Mouse (Mus musculus) liver, adult 2 months (tissue): ENCODE measurements around the gene Mbnl1.

Experiments
- CTCF ChIP-seq: fragments of 200-500 bp; IDR thresholded peaks from 2 replicates; pipeline ENCODE4 v1.5.1; 2011; ENCODE audit warnings: low read depth, low read length, control low read depth
- POLR2A ChIP-seq: fragments of 200-500 bp; IDR thresholded peaks from 2 replicates; pipeline ENCODE4 v1.6.1; 2011; ENCODE audit warnings: low read length, control low read depth; ENCODE audit not compliant: insufficient read depth; ENCODE audit errors: extremely low read depth

DNA sequence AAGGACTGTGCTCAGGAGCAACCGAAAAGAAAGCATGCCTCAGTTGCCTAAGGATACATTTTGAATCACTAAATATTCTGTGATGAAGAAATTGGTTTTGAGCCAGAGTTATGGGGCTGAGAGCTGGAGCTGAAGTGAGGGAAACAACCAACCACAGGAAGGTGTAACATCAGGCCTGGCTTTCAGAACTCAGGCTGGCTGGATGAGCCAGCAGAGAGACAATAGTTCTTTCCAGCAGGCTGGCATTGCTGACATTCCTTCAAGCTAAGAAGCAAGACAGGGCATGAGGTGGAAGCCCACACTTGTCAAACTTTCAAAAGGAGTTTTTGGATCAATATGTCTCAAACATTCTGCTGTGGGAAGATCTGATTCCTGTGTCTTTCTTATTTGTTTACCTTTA, 48.5 kb upstream of the Mbnl1 start:
- TF ChIP-seq CTCF: no peak
- TF ChIP-seq POLR2A: no peak
